ENCODE assay signal across 20 mouse cellular contexts in genomic region chr10:24406953-24407352, GRCm38 (mm10).
A peak's percentile ranks its signal among the peaks of the same experiment; 100 is the strongest.
DNase-seq lines count a peak whose midpoint lies in the region; ATAC-seq and TF ChIP-seq lines count a peak whose summit lies in the region.
"Had no signal": no experiment of that assay in that cellular context is flagged by ENCODE, and none has a peak within 500 bp of the region (broad histone marks: within the 10 kb centered on the region; RNA-seq: fewer than 3 reads in every experiment).

No protein-coding gene starts in this region.

- no peak for TF ChIP-seq POLR2A in brain, embryonic 14.5 days (IDR thresholded peaks at IDR 0.05; ENCODE audit: borderline replicate concordance, extremely low read depth, insufficient read depth, insufficient read length, poor library complexity, severe bottlenecking)

- no peaks in the 10 kb centered on the region for H3K36me3 ChIP-seq in hindbrain, embryonic 10.5 days
- no peaks in the 10 kb centered on the region for H3K36me3 ChIP-seq in hindbrain, embryonic 16.5 days (ENCODE audit: control insufficient read depth, insufficient read depth, low read length)
- H3K36me3 ChIP-seq in midbrain, embryonic 11.5 days (ENCODE audit: control insufficient read depth, insufficient read depth, low read length) = no peaks in the 10 kb centered on the region
- no peaks in the 10 kb centered on the region for H3K36me3 ChIP-seq in midbrain, embryonic 15.5 days (replicated peaks)
- H3K36me3 ChIP-seq: heart, embryonic 13.5 days; hindbrain, embryonic 13.5 days had no signal

- peak overlapping the region; percentile 83 for H3K27ac ChIP-seq in hindbrain, embryonic 10.5 days
- H3K27ac ChIP-seq in hindbrain, embryonic 16.5 days (ENCODE audit: low read depth, low read length) = no peak overlapping the region
- no peak overlapping the region; the same call in 1 of the 2 replicates for H3K27ac ChIP-seq in midbrain, embryonic 11.5 days (ENCODE audit: low read depth, low read length)
- peak overlapping the region; percentile 42; the same call in 1 of the 2 replicates for H3K27ac ChIP-seq in midbrain, embryonic 15.5 days
- H3K27ac ChIP-seq: heart, embryonic 13.5 days; hindbrain, embryonic 13.5 days had no signal

- no peak for ATAC-seq in hindbrain, embryonic 16.5 days
- peak; percentile 57; the same call in 1 of the 2 replicates for ATAC-seq in midbrain, embryonic 11.5 days (ENCODE audit: low FRiP score)
- ATAC-seq in midbrain, embryonic 15.5 days (replicated peaks) = no peak
- ATAC-seq: CD4-positive, CD25-positive, alpha-beta regulatory T cell, adult 4 months; intestine, postnatal 0 days had no signal

- H3K4me1 ChIP-seq in hindbrain, embryonic 10.5 days (replicated peaks) = peaks cover 35% of the 10 kb centered on the region
- H3K4me1 ChIP-seq in hindbrain, embryonic 16.5 days (ENCODE audit: control insufficient read depth, insufficient read depth, low read depth, low read length) = 0 out of 2 replicates have a peak, but pooled peaks cover 4% of the 10 kb centered on the region
- peaks cover 14% of the 10 kb centered on the region for H3K4me1 ChIP-seq in midbrain, embryonic 11.5 days (ENCODE audit: control insufficient read depth, insufficient read depth, low read length)
- H3K4me1 ChIP-seq in midbrain, embryonic 15.5 days = 0 out of 2 replicates have a peak, but pooled peaks cover 6% of the 10 kb centered on the region
- H3K4me1 ChIP-seq: heart, embryonic 13.5 days had no signal

- no peak overlapping the region for H3K4me2 ChIP-seq in hindbrain, embryonic 16.5 days (ENCODE audit: low read length)
- no peak overlapping the region for H3K4me2 ChIP-seq in midbrain, embryonic 11.5 days
- H3K4me2 ChIP-seq in midbrain, embryonic 15.5 days = no peak overlapping the region
- H3K4me2 ChIP-seq: heart, embryonic 13.5 days; hindbrain, embryonic 13.5 days had no signal

- DNase-seq in hindbrain, embryonic 10.5 days (ENCODE audit: low spot score) = no peak
- DNase-seq in brain, embryonic 14.5 days (ENCODE audit: low read depth) = peak; percentile 15
- peak; percentile 86 for DNase-seq in midbrain, embryonic 11.5 days (ENCODE audit: low spot score, missing footprints)
- DNase-seq in layer of hippocampus, adult 11-12 months (ENCODE audit: low spot score) = no peak
- no peak for DNase-seq in ovary, postnatal 36 days (ENCODE audit: low spot score)
- DNase-seq: adrenal gland, adult 2 months; adrenal gland, postnatal 14 days; cerebellum, adult 18-20 months; cerebellum, adult 9-10 months; cerebellum, postnatal 14 days; gastrocnemius, postnatal 25 days; heart, adult 18-20 months; heart, postnatal 14 days; heart, postnatal 4 days had no signal

- no peaks in the 10 kb centered on the region for H3K27me3 ChIP-seq in hindbrain, embryonic 10.5 days (ENCODE audit: insufficient read depth, poor library complexity, severe bottlenecking)
- H3K27me3 ChIP-seq in hindbrain, embryonic 16.5 days (replicated peaks; ENCODE audit: control insufficient read depth, insufficient read depth, low read length) = no peaks in the 10 kb centered on the region
- no peaks in the 10 kb centered on the region for H3K27me3 ChIP-seq in midbrain, embryonic 11.5 days (ENCODE audit: control insufficient read depth, insufficient read depth, low read length)
- H3K27me3 ChIP-seq in midbrain, embryonic 15.5 days (replicated peaks) = no peaks in the 10 kb centered on the region
- H3K27me3 ChIP-seq: heart, embryonic 13.5 days; hindbrain, embryonic 13.5 days had no signal

- H3K9ac ChIP-seq in hindbrain, embryonic 16.5 days (ENCODE audit: low read depth, low read length) = no peak overlapping the region
- no peak overlapping the region for H3K9ac ChIP-seq in midbrain, embryonic 11.5 days (ENCODE audit: low read length)
- no peak overlapping the region for H3K9ac ChIP-seq in midbrain, embryonic 15.5 days
- H3K9ac ChIP-seq: heart, embryonic 13.5 days; hindbrain, embryonic 13.5 days had no signal

- 50% methylated on average over 3 of the region's 3 CpGs for WGBS in hindbrain, embryonic 10.5 days
- WGBS in hindbrain, embryonic 16.5 days = 31% methylated on average over 3 of the region's 3 CpGs
- WGBS in midbrain, embryonic 11.5 days = 36% methylated on average over 3 of the region's 3 CpGs
- WGBS in midbrain, embryonic 15.5 days = 36% methylated on average over 3 of the region's 3 CpGs

- H3K9me3 ChIP-seq in hindbrain, embryonic 10.5 days = no peaks in the 10 kb centered on the region
- no peaks in the 10 kb centered on the region for H3K9me3 ChIP-seq in hindbrain, embryonic 16.5 days (ENCODE audit: control insufficient read depth, low read length)
- no peaks in the 10 kb centered on the region for H3K9me3 ChIP-seq in midbrain, embryonic 11.5 days (ENCODE audit: control insufficient read depth, low read length)
- H3K9me3 ChIP-seq in midbrain, embryonic 15.5 days = no peaks in the 10 kb centered on the region
- H3K9me3 ChIP-seq: heart, embryonic 13.5 days; hindbrain, embryonic 13.5 days had no signal

- no peak for TF ChIP-seq CTCF in brain, embryonic 14.5 days (IDR thresholded peaks at IDR 0.05; ENCODE audit: borderline replicate concordance, extremely low read depth, insufficient read depth, insufficient read length)

- no peak overlapping the region for H3K4me3 ChIP-seq in hindbrain, embryonic 10.5 days
- no peak overlapping the region for H3K4me3 ChIP-seq in hindbrain, embryonic 16.5 days (ENCODE audit: low read length)
- H3K4me3 ChIP-seq in midbrain, embryonic 11.5 days (ENCODE audit: low read depth, low read length) = no peak overlapping the region
- no peak overlapping the region for H3K4me3 ChIP-seq in midbrain, embryonic 15.5 days
- H3K4me3 ChIP-seq: heart, embryonic 13.5 days; hindbrain, embryonic 13.5 days had no signal

Comparison
In these comparisons a context has a peak if more than half of its experiments do, and no peak if none do; other contexts are left out.
1. H3K27ac ChIP-seq: peak in hindbrain, embryonic 10.5 days (single experiment) and midbrain, embryonic 15.5 days (single experiment); none in hindbrain, embryonic 16.5 days (single experiment) and midbrain, embryonic 11.5 days (single experiment).
2. DNase-seq: peak in brain, embryonic 14.5 days (single experiment) and midbrain, embryonic 11.5 days (single experiment); none in hindbrain, embryonic 10.5 days (single experiment), layer of hippocampus, adult 11-12 months (single experiment) and ovary, postnatal 36 days (single experiment).